Mouse (Mus musculus) MEL (cell line): Measurements from ENCODE around the gene Dusp5. TPM values are rescaled to one million over a fixed set of nuclear protein-coding genes. Genes with fewer than 3 reads are reported as not detected.

Source experiments
- DNase-seq: peaks from one replicate; pipeline ENCODE4 v3.0.0; 2011; ENCODE audit warnings: low read depth, low spot score
- H3K27ac ChIP-seq: 2 replicates; pipeline ENCODE4 v1.5.1; 2012; ENCODE audit warnings: low read depth, mild to moderate bottlenecking, control low read depth, low read length, moderate library complexity; ENCODE audit not compliant: control insufficient read depth
- H3K27me3 ChIP-seq, 2 experiments: fragments of 150-350 bp in 1 of 2; sonication (generic) in 1 of 2; 2 replicates each; pipeline ENCODE4 v1.6.1; 2012; ENCODE audit warnings: low read length in 2 of 2, mild to moderate bottlenecking in 2 of 2, improper control_type of control experiment in 1 of 2, moderate library complexity in 1 of 2; ENCODE audit not compliant: insufficient read depth in 2 of 2, control insufficient read depth in 1 of 2
- H3K36me3 ChIP-seq, 2 experiments: 2 replicates each; pipeline ENCODE4 v1.6.1; 2012 to 2014; ENCODE audit warnings: low read length in 2 of 2, improper control_type of control experiment in 1 of 2, inconsistent platforms in 1 of 2, mild to moderate bottlenecking in 1 of 2; ENCODE audit not compliant: insufficient read depth in 2 of 2, control insufficient read depth in 1 of 2
- H3K4me1 ChIP-seq, 2 experiments: fragments of 150-350 bp in 1 of 2; sonication (generic) in 1 of 2; 2 replicates each; pipeline ENCODE4 v1.6.1; 2012; ENCODE audit warnings: low read length in 2 of 2, improper control_type of control experiment in 1 of 2, mild to moderate bottlenecking in 1 of 2; ENCODE audit not compliant: insufficient read depth in 2 of 2, control insufficient read depth in 1 of 2
- H3K4me3 ChIP-seq, 2 experiments: fragments of 150-350 bp in 1 of 2; sonication (generic) in 1 of 2; 2 replicates each; pipeline ENCODE4 v1.5.1; 2012; ENCODE audit warnings: low read depth in 2 of 2, low read length in 2 of 2, mild to moderate bottlenecking in 2 of 2, moderate library complexity in 2 of 2, control low read depth in 1 of 2, improper control_type of control experiment in 1 of 2; ENCODE audit not compliant: control insufficient read depth in 1 of 2, insufficient read depth in 1 of 2
- H3K79me2 ChIP-seq: 2 replicates; pipeline ENCODE4 v1.6.1; 2012; ENCODE audit warnings: mild to moderate bottlenecking, low read length, moderate library complexity; ENCODE audit not compliant: control insufficient read depth, poor library complexity, insufficient read depth
- H3K9ac ChIP-seq: 2 replicates; pipeline ENCODE4 v1.6.1; 2012; ENCODE audit warnings: low read depth, mild to moderate bottlenecking, control low read depth, low read length, moderate library complexity; ENCODE audit not compliant: control insufficient read depth, poor library complexity, severe bottlenecking
- H3K9me3 ChIP-seq: fragments of 150-350 bp; sonication (generic); replicated peaks from 2 replicates; pipeline ENCODE4 v1.6.1; 2012; ENCODE audit warnings: mild to moderate bottlenecking, low read length, improper control_type of control experiment, moderate library complexity; ENCODE audit not compliant: insufficient read depth
- BHLHE40 ChIP-seq: IDR thresholded peaks from 2 replicates; pipeline ENCODE4 v1.6.1; 2012; ENCODE audit warnings: low read depth, mild to moderate bottlenecking, inconsistent platforms, low read length, improper control_type of control experiment, borderline replicate concordance
- CHD1 ChIP-seq: IDR thresholded peaks from 2 replicates; pipeline ENCODE4 v1.6.1; 2012; ENCODE audit warnings: low read depth, mild to moderate bottlenecking, inconsistent platforms, low read length, improper control_type of control experiment
- CHD2 ChIP-seq: IDR thresholded peaks from 2 replicates; pipeline ENCODE4 v1.6.1; 2011; ENCODE audit warnings: low read length, improper control_type of control experiment
- E2F4 ChIP-seq: IDR thresholded peaks from 2 replicates; pipeline ENCODE4 v1.6.1; 2011; ENCODE audit warnings: low read depth, low read length, improper control_type of control experiment, borderline replicate concordance
- EP300 ChIP-seq, 2 experiments: IDR thresholded peaks; 2 replicates each; pipeline ENCODE4 v1.6.1; 2011; ENCODE audit warnings: improper control_type of control experiment in 2 of 2, low read length in 2 of 2, low read depth in 1 of 2, mild to moderate bottlenecking in 1 of 2
- ETS1 ChIP-seq: IDR thresholded peaks from 2 replicates; pipeline ENCODE4 v1.6.1; 2012; ENCODE audit warnings: low read depth, mild to moderate bottlenecking, inconsistent platforms, low read length, improper control_type of control experiment, moderate library complexity
- HCFC1 ChIP-seq: IDR thresholded peaks from 2 replicates; pipeline ENCODE4 v1.6.1; 2012; ENCODE audit warnings: low read depth, mild to moderate bottlenecking, inconsistent platforms, low read length, improper control_type of control experiment, moderate library complexity
- KAT2A ChIP-seq: conservative IDR thresholded peaks from 2 replicates; pipeline ENCODE4 v1.6.1; 2012; ENCODE audit warnings: low read depth, low read length, improper control_type of control experiment, inconsistent platforms
- MAZ ChIP-seq: IDR thresholded peaks from 2 replicates; pipeline ENCODE4 v1.6.1; 2012; ENCODE audit warnings: low read depth, mild to moderate bottlenecking, inconsistent platforms, low read length, improper control_type of control experiment
- MEF2A ChIP-seq: IDR thresholded peaks from 2 replicates; pipeline ENCODE4 v1.6.1; 2014; ENCODE audit warnings: low read depth, mild to moderate bottlenecking, inconsistent platforms, low read length, improper control_type of control experiment; ENCODE audit not compliant: poor library complexity, insufficient replicate concordance, severe bottlenecking; ENCODE audit errors: extremely low read depth
- MXI1 ChIP-seq: IDR thresholded peaks from 2 replicates; pipeline ENCODE4 v1.6.1; 2011; ENCODE audit warnings: mild to moderate bottlenecking, low read depth, low read length, improper control_type of control experiment
- MYB ChIP-seq: IDR thresholded peaks from 2 replicates; pipeline ENCODE4 v1.6.1; 2011; ENCODE audit warnings: mild to moderate bottlenecking, low read depth, low read length, improper control_type of control experiment
- MYC ChIP-seq: IDR thresholded peaks from 2 replicates; pipeline ENCODE4 v1.6.1; 2011; ENCODE audit warnings: low read depth, mild to moderate bottlenecking, low read length, improper control_type of control experiment, moderate library complexity
- POLR2AphosphoS2 ChIP-seq: IDR thresholded peaks from 2 replicates; pipeline ENCODE4 v1.6.1; 2011; ENCODE audit warnings: low read length, improper control_type of control experiment
- SIN3A ChIP-seq: IDR thresholded peaks from 2 replicates; pipeline ENCODE4 v1.6.1; 2012; ENCODE audit warnings: low read length, improper control_type of control experiment, inconsistent platforms
- TBP ChIP-seq: IDR thresholded peaks from 2 replicates; pipeline ENCODE4 v1.8.0; 2011; ENCODE audit warnings: low read depth, low read length, improper control_type of control experiment
- ZNF384 ChIP-seq: IDR thresholded peaks from 2 replicates; pipeline ENCODE4 v1.6.1; 2012; ENCODE audit warnings: low read depth, mild to moderate bottlenecking, inconsistent platforms, low read length, improper control_type of control experiment
- polyA plus RNA-seq, 2 experiments: library from polyadenylated mRNA; stranded (reverse) in 1 of 2; unstranded in 1 of 2; fragments of >175 nt in 1 of 2; fragments of >200 nt in 1 of 2; gene quantifications; 2 replicates each; pipeline versions ENCODE4 v1.2.1 to v1.2.4; 2012; ENCODE audit warnings: low replicate concordance in 2 of 2, low read depth in 1 of 2; ENCODE audit not compliant: insufficient read length in 2 of 2, insufficient read depth in 1 of 2, missing spikeins in 1 of 2
- total RNA-seq: library from RNA; depleted of rRNA; stranded (reverse); fragments of 300-350 nt; gene quantifications from 2 replicates; pipeline ENCODE4 v1.2.3, GENCODE M21; 2012

Dusp5 gene
- total and polyA plus RNA-seq, 3 experiments, result 7.6 to 13.8 TPM; not detected in 1

DNA sequence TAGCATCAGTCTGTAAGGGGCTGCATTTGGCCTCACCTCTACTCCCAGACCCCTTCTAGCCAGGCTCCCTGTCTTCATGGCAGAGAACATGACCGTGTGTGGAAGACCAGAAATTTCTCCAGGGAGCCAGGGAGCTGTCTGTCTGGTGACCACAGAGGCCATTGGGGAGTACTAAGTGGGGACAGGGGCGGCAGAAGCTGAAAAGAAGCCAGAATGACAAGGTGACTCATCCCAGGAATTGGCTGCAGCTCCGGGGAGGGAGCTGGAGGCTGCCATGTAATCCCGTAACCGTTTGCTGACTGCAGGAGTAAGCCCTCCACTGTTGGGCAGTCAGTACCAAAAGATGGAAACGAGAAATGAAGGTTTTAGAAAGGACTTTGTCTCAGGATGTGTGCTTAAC, 3.1 kb downstream of the Dusp5 start:
- Histone ChIP-seq H3K9ac (no peak overlapping the region), H3K27ac (no peak overlapping the region), H3K4me1 (peaks cover 5 to 32% of the 10 kb centered on the region in 2 experiments), H3K27me3 (no peaks in the 10 kb centered on the region), H3K36me3 (peaks cover 0 to 26% of the 10 kb centered on the region in 2 experiments; a peak in 3 of 4 replicates), H3K79me2 (peaks cover 8% of the 10 kb centered on the region), H3K9me3 (no peaks in the 10 kb centered on the region), H3K4me3 (no peak overlapping the region)
- no peak for TF ChIP-seq ZNF384
- TF ChIP-seq CHD1, result no peak
- no peak for TF ChIP-seq BHLHE40
- TF ChIP-seq POLR2AphosphoS2, result no peak
- no peak for TF ChIP-seq MYC
- no peak for TF ChIP-seq MXI1
- no peak for TF ChIP-seq ETS1
- no peak for TF ChIP-seq SIN3A
- no peak for TF ChIP-seq MYB
- TF ChIP-seq HCFC1, result no peak
- DNase-seq, result no peak

DNA sequence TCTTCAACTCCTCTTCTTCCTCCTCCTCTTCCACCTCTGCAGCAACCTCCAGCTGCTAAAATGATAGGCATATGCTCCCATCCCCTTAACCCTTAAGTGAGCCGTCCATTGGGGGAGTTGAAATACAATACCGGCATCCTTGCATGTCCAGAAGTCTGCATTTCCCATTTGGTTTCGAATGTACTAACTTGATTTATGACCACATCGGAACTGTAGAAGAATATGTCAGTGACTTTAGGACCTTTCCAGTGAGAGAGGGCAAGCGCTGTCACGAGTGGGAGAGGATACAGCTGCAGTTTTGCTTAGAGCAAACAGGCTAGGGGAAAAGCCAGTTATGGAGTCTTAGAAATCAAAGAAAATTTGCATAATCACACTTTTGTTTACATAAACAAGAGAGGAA, 3.8 kb downstream of the Dusp5 start:
- no peaks in the 10 kb centered on the region for H3K27me3 ChIP-seq
- peaks cover 0 to 26% of the 10 kb centered on the region in 2 experiments; a peak in 3 of 4 replicates for H3K36me3 ChIP-seq
- peaks cover 5 to 32% of the 10 kb centered on the region in 2 experiments for H3K4me1 ChIP-seq
- no peak overlapping the region for H3K9ac ChIP-seq
- peaks cover 8% of the 10 kb centered on the region for H3K79me2 ChIP-seq
- no peaks in the 10 kb centered on the region for H3K9me3 ChIP-seq
- H3K27ac ChIP-seq, result no peak overlapping the region
- H3K4me3 ChIP-seq, result no peak overlapping the region
- no peak for DNase-seq
- TF ChIP-seq MEF2A (no peak), TBP (no peak), MAZ (no peak), CHD2 (no peak), E2F4 (no peak), KAT2A (no peak), EP300 (IDR thresholded peaks at IDR 0.05; ENCODE audit: low read depth in 1 of 2, low read length in 2 of 2) (no peak)
